Mouse (Mus musculus) stomach, embryonic 14.5 days (tissue): Measurements from ENCODE around the gene Sipa1. TPM values are rescaled to one million over a fixed set of nuclear protein-coding genes. Genes with fewer than 3 reads are reported as not detected.
A peak's percentile ranks its signal among the peaks of the same experiment; 100 is the strongest.

Source experiments
- ATAC-seq: fragments of 200-750 bp; cut with Nextera tagmentation; 2 replicates; pipeline ENCODE4 v1.8.0; 2017; ENCODE audit warnings: low read depth, moderate TSS enrichment; ENCODE audit not compliant: insufficient number of reproducible peaks, insufficient read depth, low FRiP score
- H3K27ac ChIP-seq: fragments of 300-500 bp; sonication (generic); 2 replicates; pipeline ENCODE4 v1.5.1; 2014; ENCODE audit warnings: mild to moderate bottlenecking, low read length, moderate library complexity, mixed read lengths
- H3K27me3 ChIP-seq: fragments of 300-500 bp; sonication (generic); 2 replicates; pipeline ENCODE4 v1.6.1; 2014; ENCODE audit warnings: low read length, control low read depth, mixed read lengths; ENCODE audit not compliant: control insufficient read depth, insufficient read depth
- H3K36me3 ChIP-seq: fragments of 300-500 bp; sonication (generic); 2 replicates; pipeline ENCODE4 v1.6.1; 2014; ENCODE audit warnings: mild to moderate bottlenecking, control low read depth, low read length, moderate library complexity, mixed read lengths; ENCODE audit not compliant: control insufficient read depth, insufficient read depth
- H3K4me1 ChIP-seq: fragments of 300-500 bp; sonication (generic); 2 replicates; pipeline ENCODE4 v1.6.1; 2014; ENCODE audit warnings: low read length, control low read depth, mixed read lengths; ENCODE audit not compliant: control insufficient read depth, insufficient read depth
- H3K4me2 ChIP-seq: fragments of 300-500 bp; sonication (generic); replicated peaks from 2 replicates; pipeline ENCODE4 v1.6.1; 2014; ENCODE audit warnings: low read depth, low read length, control low read depth
- H3K4me3 ChIP-seq: fragments of 300-500 bp; sonication (generic); 2 replicates; pipeline ENCODE4 v1.5.1; 2014; ENCODE audit warnings: low read depth, low read length, control low read depth
- H3K9ac ChIP-seq: fragments of 300-500 bp; sonication (generic); replicated peaks from 2 replicates; pipeline ENCODE4 v1.6.1; 2014; ENCODE audit warnings: low read depth, mild to moderate bottlenecking, control low read depth, low read length, moderate library complexity, mixed read lengths
- H3K9me3 ChIP-seq: fragments of 300-500 bp; sonication (generic); 2 replicates; pipeline ENCODE4 v1.6.1; 2016; ENCODE audit warnings: low read depth, low read length, control low read depth; ENCODE audit not compliant: control insufficient read depth
- WGBS: fragments of 180-500 bp; shearing (Covaris S2); extraction: QIAGEN DNeasy Blood & Tissue Kit; methylation state at CpG from one replicate; pipeline ENCODE4 v1.1.7; 2014; 5-methylcytosine and 5-hydroxymethylcytosine counted together
- polyA plus RNA-seq: library from polyadenylated mRNA; unstranded; fragments of >200 nt; fragmentation: Nextera tagmentation; extraction: Ambion mirVana; gene quantifications from 2 replicates; pipeline ENCODE4 v1.2.1, GENCODE M21; 2014

Gene Sipa1
- polyA plus RNA-seq, 1 experiment from 2014 or later: 15.2 TPM

GRCm38 (mm10) chr19:5647791-5648190 is 15.7 kb downstream of the Sipa1 start:
- no peak overlapping the region; the same call in 1 of the 2 replicates for H3K27ac ChIP-seq
- no peak overlapping the region for H3K4me2 ChIP-seq
- H3K4me1 ChIP-seq: peaks cover 4% of the 10 kb centered on the region; the same call in 1 of the 2 replicates
- no peak overlapping the region for H3K4me3 ChIP-seq
- H3K9ac ChIP-seq: no peak overlapping the region
- 94% methylated on average over 6 of the region's 6 CpGs for WGBS
- no peaks in the 10 kb centered on the region for H3K27me3 ChIP-seq
- ATAC-seq: no peak
- peaks cover 49% of the 10 kb centered on the region for H3K36me3 ChIP-seq
- H3K9me3 ChIP-seq: no peaks in the 10 kb centered on the region

GRCm38 (mm10) chr19:5646731-5647330 is 16.7 kb downstream of the Sipa1 start:
- Histone ChIP-seq H3K9ac (no peak overlapping the region), H3K27ac (no peak overlapping the region), H3K36me3 (peaks cover 57% of the 10 kb centered on the region), H3K4me1 (peaks cover 4% of the 10 kb centered on the region; the same call in 1 of the 2 replicates), H3K4me2 (no peak overlapping the region), H3K27me3 (no peaks in the 10 kb centered on the region), H3K4me3 (no peak overlapping the region), H3K9me3 (no peaks in the 10 kb centered on the region)
- WGBS: 92% methylated on average over 8 of the region's 8 CpGs
- no peak for ATAC-seq

DNA sequence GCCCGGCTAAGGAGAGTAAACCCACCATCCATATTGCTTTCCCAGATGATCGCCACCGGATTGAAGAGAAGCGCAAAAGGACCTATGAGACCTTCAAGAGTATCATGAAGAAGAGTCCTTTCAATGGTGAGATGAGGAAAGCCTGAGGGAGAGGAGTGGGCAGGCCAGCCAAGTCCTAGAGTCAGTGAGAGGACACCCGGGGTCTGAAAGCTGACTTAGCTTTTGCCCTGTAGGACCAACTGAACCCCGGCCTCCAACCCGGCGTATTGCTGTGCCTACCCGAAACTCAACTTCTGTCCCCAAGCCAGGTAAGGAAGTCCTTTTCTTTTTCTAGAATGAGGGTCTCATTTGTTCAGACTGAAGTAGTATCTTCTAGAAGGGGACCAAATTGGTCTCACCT is 18.2 kb downstream of the Sipa1 start:
- H3K36me3 ChIP-seq: peaks cover 66% of the 10 kb centered on the region
- no peaks in the 10 kb centered on the region for H3K27me3 ChIP-seq
- no peak for ATAC-seq
- no peak overlapping the region for H3K4me3 ChIP-seq
- H3K9ac ChIP-seq: no peak overlapping the region
- 98% methylated on average over 9 of the region's 9 CpGs for WGBS
- H3K4me2 ChIP-seq: no peak overlapping the region
- no peak overlapping the region for H3K27ac ChIP-seq
- H3K9me3 ChIP-seq: no peaks in the 10 kb centered on the region
- peaks cover 4% of the 10 kb centered on the region; the same call in 1 of the 2 replicates for H3K4me1 ChIP-seq

DNA sequence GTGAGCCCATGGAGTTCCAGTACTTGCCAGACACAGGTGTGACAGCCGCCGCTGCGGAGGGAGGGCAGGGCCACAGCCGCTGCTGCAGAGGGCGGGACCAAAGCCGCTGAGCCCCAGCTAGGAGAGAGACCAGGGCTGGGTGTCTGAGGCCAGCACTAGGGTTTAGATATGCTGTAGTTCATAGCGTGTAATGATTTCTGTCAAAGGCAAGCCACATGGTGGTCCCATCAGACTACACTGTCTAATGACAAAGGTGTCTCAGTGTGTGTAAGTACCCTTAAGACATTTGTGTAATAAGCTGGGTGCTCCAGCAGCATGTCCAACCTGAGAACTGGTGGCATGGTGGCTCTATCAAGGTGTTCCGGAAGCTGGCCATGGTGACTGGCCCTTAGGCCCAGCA is 21.9 kb downstream of the Sipa1 start:
- Histone ChIP-seq H3K9me3 (no peaks in the 10 kb centered on the region), H3K27me3 (no peaks in the 10 kb centered on the region), H3K27ac (no peak overlapping the region), H3K36me3 (peaks cover 70% of the 10 kb centered on the region), H3K9ac (no peak overlapping the region), H3K4me1 (peaks cover 7% of the 10 kb centered on the region; the same call in 1 of the 2 replicates), H3K4me3 (no peak overlapping the region), H3K4me2 (no peak overlapping the region)
- 88% methylated on average over 8 of the region's 8 CpGs for WGBS
- ATAC-seq: no peak

GRCm38 (mm10) chr19:5641021-5641420 is 22.5 kb downstream of the Sipa1 start:
- H3K4me1 ChIP-seq: peaks cover 7% of the 10 kb centered on the region; the same call in 1 of the 2 replicates
- no peak overlapping the region for H3K27ac ChIP-seq
- no peaks in the 10 kb centered on the region for H3K27me3 ChIP-seq
- no peak overlapping the region for H3K9ac ChIP-seq
- WGBS: 81% methylated on average over 17 of the region's 17 CpGs
- H3K4me2 ChIP-seq: no peak overlapping the region
- no peak for ATAC-seq
- H3K9me3 ChIP-seq: no peaks in the 10 kb centered on the region
- peaks cover 64% of the 10 kb centered on the region for H3K36me3 ChIP-seq
- H3K4me3 ChIP-seq: no peak overlapping the region

- H3K4me3 ChIP-seq: no peak overlapping the region
- H3K9me3 ChIP-seq: no peaks in the 10 kb centered on the region
- WGBS: 44% methylated on average over 9 of the region's 9 CpGs
- no peak overlapping the region for H3K4me2 ChIP-seq
- H3K4me1 ChIP-seq: peaks cover 7% of the 10 kb centered on the region; the same call in 1 of the 2 replicates
- H3K27ac ChIP-seq: no peak overlapping the region
- H3K9ac ChIP-seq: no peak overlapping the region
- ATAC-seq: no peak
- H3K27me3 ChIP-seq: no peaks in the 10 kb centered on the region
- peaks cover 57% of the 10 kb centered on the region for H3K36me3 ChIP-seq
Observed at GRCm38 (mm10) chr19:5640339-5640738, 23.2 kb downstream of the Sipa1 start.

GRCm38 (mm10) chr19:5638416-5639005 is 25.0 kb downstream of the Sipa1 start:
- H3K36me3 ChIP-seq: peaks cover 43% of the 10 kb centered on the region
- H3K27me3 ChIP-seq: no peaks in the 10 kb centered on the region
- H3K27ac ChIP-seq: no peak overlapping the region
- no peaks in the 10 kb centered on the region for H3K9me3 ChIP-seq
- no peak for ATAC-seq
- 92% methylated on average over 18 of the region's 18 CpGs for WGBS
- H3K4me1 ChIP-seq: peaks cover 7% of the 10 kb centered on the region; the same call in 1 of the 2 replicates
- peak overlapping the region; percentile 84 for H3K9ac ChIP-seq
- peak overlapping the region; percentile 83 for H3K4me3 ChIP-seq
- peak overlapping the region; percentile 79 for H3K4me2 ChIP-seq

- Histone ChIP-seq H3K4me2 (peak within 1 kb of the TSS; percentile 79), H3K9ac (peak within 1 kb of the TSS; percentile 84), H3K4me3 (peak within 1 kb of the TSS; percentile 83), H3K36me3 (peaks cover 35% of the 10 kb centered on the region), H3K9me3 (no peaks in the 10 kb centered on the region), H3K4me1 (peaks cover 7% of the 10 kb centered on the region; the same call in 1 of the 2 replicates), H3K27me3 (no peaks in the 10 kb centered on the region), H3K27ac (peak within 1 kb of the TSS; percentile 92)
- WGBS: under 1% methylated on average over 102 of the region's 109 CpGs
- ATAC-seq: peak; percentile 85
Observed at GRCm38 (mm10) chr19:5637069-5638047, 26.1 kb downstream of the Sipa1 start, which contains the start of gene Rela. Gene Rela, plus strand, starts transcription at chr19:5637483.
